Mouse (Mus musculus) CH12.LX (cell line): ENCODE data around the gene Sema6d. TPM values are rescaled to one million over a fixed set of nuclear protein-coding genes. Genes with fewer than 3 reads are reported as not detected.

Experiments
- DNase-seq: peaks from one replicate; pipeline ENCODE4 v3.0.0-alpha.2; 2013; ENCODE audit errors: extremely low read depth
- H3K27ac ChIP-seq: 2 replicates; pipeline ENCODE4 v1.5.1; 2012; ENCODE audit warnings: low read depth, mild to moderate bottlenecking, control low read depth, moderate library complexity; ENCODE audit not compliant: insufficient read depth
- H3K27me3 ChIP-seq: replicated peaks from 2 replicates; pipeline ENCODE3; 2012; ENCODE audit warnings: inconsistent platforms
- H3K36me3 ChIP-seq, 2 experiments: replicated peaks in 1 of 2; 2 replicates each; pipeline versions ENCODE3 to v1.6.1; 2012; ENCODE audit warnings: inconsistent platforms in 1 of 2, low read length in 1 of 2, mild to moderate bottlenecking in 1 of 2, mixed read lengths in 1 of 2, moderate library complexity in 1 of 2; ENCODE audit not compliant: control insufficient read depth in 1 of 2, insufficient read depth in 1 of 2
- H3K4me1 ChIP-seq, 2 experiments: 2 replicates each; pipeline ENCODE4 v1.6.1; 2012; ENCODE audit warnings: inconsistent platforms in 1 of 2, moderate library complexity in 1 of 2; ENCODE audit not compliant: insufficient read depth in 2 of 2, control insufficient read depth in 1 of 2
- H3K4me2 ChIP-seq: 2 replicates; pipeline ENCODE4 v1.6.1; 2012; ENCODE audit warnings: low read depth, mild to moderate bottlenecking, control low read depth; ENCODE audit not compliant: poor library complexity, insufficient read depth, severe bottlenecking
- H3K4me3 ChIP-seq, 3 experiments: fragments of 150-350 bp in 1 of 3; sonication (generic) in 1 of 3; replicated peaks in 1 of 3; 2 replicates each; pipeline versions ENCODE3 to v1.5.1; 2011 to 2012; ENCODE audit warnings: low read depth in 2 of 3, low read length in 2 of 3, mild to moderate bottlenecking in 2 of 3, moderate library complexity in 2 of 3, control low read depth in 1 of 3, improper control_type of control experiment in 1 of 3, inconsistent platforms in 1 of 3, mixed read lengths in 1 of 3; ENCODE audit not compliant: poor library complexity in 1 of 3
- H3K79me2 ChIP-seq: replicated peaks from 2 replicates; pipeline ENCODE4 v1.6.1; 2012; ENCODE audit warnings: mild to moderate bottlenecking, moderate library complexity; ENCODE audit not compliant: control insufficient read depth, poor library complexity, insufficient read depth, severe bottlenecking; ENCODE audit errors: extremely low read depth
- H3K9ac ChIP-seq: 2 replicates; pipeline ENCODE4 v1.6.1; 2012; ENCODE audit warnings: low read depth, mild to moderate bottlenecking, control low read depth, moderate library complexity; ENCODE audit not compliant: insufficient read depth
- H3K9me3 ChIP-seq: replicated peaks from 2 replicates; pipeline ENCODE3; 2012; ENCODE audit warnings: low read length, inconsistent platforms, mixed read lengths
- BHLHE40 ChIP-seq: IDR thresholded peaks from 2 replicates; pipeline ENCODE4 v1.6.1; 2011; ENCODE audit warnings: mild to moderate bottlenecking, low read depth, low read length, improper control_type of control experiment
- CHD1 ChIP-seq: IDR thresholded peaks from 2 replicates; pipeline ENCODE4 v1.6.1; 2012; ENCODE audit warnings: low read depth, low read length, improper control_type of control experiment, inconsistent platforms
- EP300 ChIP-seq: IDR thresholded peaks from 2 replicates; pipeline ENCODE4 v1.6.1; 2011; ENCODE audit warnings: low read length, improper control_type of control experiment
- ETS1 ChIP-seq: conservative IDR thresholded peaks from 2 replicates; pipeline ENCODE4 v1.6.1; 2012; ENCODE audit warnings: low read depth, mild to moderate bottlenecking, inconsistent platforms, low read length, improper control_type of control experiment, moderate library complexity
- HCFC1 ChIP-seq: IDR thresholded peaks from 2 replicates; pipeline ENCODE4 v1.6.1; 2012; ENCODE audit warnings: low read depth, mild to moderate bottlenecking, inconsistent platforms, low read length, improper control_type of control experiment
- IRF4 ChIP-seq: IDR thresholded peaks from 2 replicates; pipeline ENCODE4 v1.6.1; 2014; ENCODE audit warnings: low read depth, mild to moderate bottlenecking, inconsistent platforms, low read length, improper control_type of control experiment
- JUND ChIP-seq: conservative IDR thresholded peaks from 2 replicates; pipeline ENCODE4 v1.6.1; 2011; ENCODE audit warnings: low read depth, low read length, improper control_type of control experiment
- MAFK ChIP-seq: IDR thresholded peaks from 2 replicates; pipeline ENCODE4 v1.6.1; 2011; ENCODE audit warnings: low read length, improper control_type of control experiment; ENCODE audit not compliant: insufficient replicate concordance
- MAX ChIP-seq: IDR thresholded peaks from 2 replicates; pipeline ENCODE4 v1.6.1; 2011; ENCODE audit warnings: low read length, improper control_type of control experiment
- MEF2A ChIP-seq: IDR thresholded peaks from 2 replicates; pipeline ENCODE4 v1.6.1; 2014; ENCODE audit warnings: low read depth, mild to moderate bottlenecking, inconsistent platforms, low read length, improper control_type of control experiment, borderline replicate concordance
- POLR2AphosphoS2 ChIP-seq: IDR thresholded peaks from 2 replicates; pipeline ENCODE4 v1.6.1; 2011; ENCODE audit warnings: low read depth, low read length, improper control_type of control experiment
- RAD21 ChIP-seq: IDR thresholded peaks from 2 replicates; pipeline ENCODE4 v1.6.1; 2011; ENCODE audit warnings: low read depth, mild to moderate bottlenecking, low read length, improper control_type of control experiment, moderate library complexity
- RCOR1 ChIP-seq: conservative IDR thresholded peaks from 2 replicates; pipeline ENCODE4 v1.6.1; 2012; ENCODE audit warnings: low read depth, mild to moderate bottlenecking, inconsistent platforms, low read length, improper control_type of control experiment
- SIN3A ChIP-seq: IDR thresholded peaks from 2 replicates; pipeline ENCODE4 v1.6.1; 2012; ENCODE audit warnings: low read length, improper control_type of control experiment, inconsistent platforms
- SMC3 ChIP-seq: IDR thresholded peaks from 2 replicates; pipeline ENCODE4 v1.6.1; 2011; ENCODE audit warnings: low read depth, low read length, improper control_type of control experiment
- TBP ChIP-seq: conservative IDR thresholded peaks from 2 replicates; pipeline ENCODE4 v1.6.1; 2011; ENCODE audit warnings: low read depth, low read length, improper control_type of control experiment
- TCF12 ChIP-seq: IDR thresholded peaks from 2 replicates; pipeline ENCODE4 v1.6.1; 2014; ENCODE audit warnings: low read depth, mild to moderate bottlenecking, inconsistent platforms, low read length, improper control_type of control experiment
- UBTF ChIP-seq: IDR thresholded peaks from 2 replicates; pipeline ENCODE4 v1.6.1; 2012; ENCODE audit warnings: low read depth, mild to moderate bottlenecking, inconsistent platforms, low read length, improper control_type of control experiment, moderate library complexity
- USF1 ChIP-seq: IDR thresholded peaks from 2 replicates; pipeline ENCODE4 v1.6.1; 2014; ENCODE audit warnings: low read depth, mild to moderate bottlenecking, inconsistent platforms, low read length, improper control_type of control experiment
- ZC3H11A ChIP-seq: IDR thresholded peaks from 2 replicates; pipeline ENCODE4 v1.6.1; 2012; ENCODE audit warnings: low read depth, mild to moderate bottlenecking, inconsistent platforms, low read length, improper control_type of control experiment
- ZKSCAN1 ChIP-seq: IDR thresholded peaks from 2 replicates; pipeline ENCODE4 v1.6.1; 2012; ENCODE audit warnings: low read depth, inconsistent platforms, low read length, improper control_type of control experiment, borderline replicate concordance
- ZNF384 ChIP-seq: IDR thresholded peaks from 2 replicates; pipeline ENCODE4 v1.6.1; 2012; ENCODE audit warnings: low read depth, low read length, improper control_type of control experiment, inconsistent platforms
- dilution Hi-C: fragments of 300-500 bp; cut with MboI; formaldehyde crosslinking; loops from 2 replicates; pipeline ENCODE4 v1.14.3; 2020; ENCODE audit warnings: low sequenced_read_pairs; ENCODE audit not compliant: extremely low pct_unique_long_range_greater_than_20kb, extremely low pct_ligation_motif_present
- in situ Hi-C: fragments of 300-500 bp; cut with MboI; formaldehyde crosslinking; loops from 3 replicates; pipeline ENCODE4 v1.14.3; 2019; ENCODE audit warnings: low sequenced_read_pairs, low pct_ligation_motif_present, low pct_unique_long_range_greater_than_20kb, mixed read lengths
- polyA plus RNA-seq: library from polyadenylated mRNA; unstranded; fragments of >175 nt; gene quantifications from 2 replicates; pipeline ENCODE4 v1.2.1, GENCODE M21; 2012; ENCODE audit warnings: low read depth; ENCODE audit not compliant: insufficient read length
- total RNA-seq, 2 experiments: library from RNA; depleted of rRNA; stranded (reverse); fragments of 300-350 nt in 1 of 2; fragments of >200 nt in 1 of 2; gene quantifications; 2 replicates each; pipeline ENCODE4 v1.2.3; 2012 to 2014

Sema6d gene
- total and polyA plus RNA-seq, 3 experiments: not detected

DNA sequence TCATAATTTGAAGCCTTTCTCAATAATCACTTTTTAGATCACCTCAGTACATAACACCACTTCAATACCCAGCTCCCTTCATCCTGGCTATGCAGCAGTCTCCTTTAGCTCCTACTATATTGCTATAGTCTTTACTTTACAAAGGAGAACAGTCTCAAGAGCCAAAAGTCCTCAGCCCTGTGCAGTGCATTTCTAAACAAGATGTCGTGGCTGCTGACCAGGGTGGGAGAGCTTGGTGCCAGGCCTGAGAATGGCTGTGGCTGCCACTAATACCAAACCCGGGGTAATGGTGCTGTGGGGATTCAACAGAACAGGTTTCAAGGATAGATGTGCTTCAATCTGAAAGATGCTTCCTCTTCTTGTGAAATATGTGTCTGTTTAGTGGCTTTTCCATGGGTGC is 264.9 kb downstream of the Sema6d start:
- in situ Hi-C loops: no loop called here
- dilution Hi-C loops: no loop called here
- no peak overlapping the region for H3K27ac ChIP-seq
- no peaks in the 10 kb centered on the region for H3K36me3 ChIP-seq
- no peaks in the 10 kb centered on the region for H3K27me3 ChIP-seq
- DNase-seq: no peak
- H3K9me3 ChIP-seq: peaks cover 45% of the 10 kb centered on the region
- H3K4me3 ChIP-seq: no peak overlapping the region
- H3K4me1 ChIP-seq: no peaks in the 10 kb centered on the region
- H3K9ac ChIP-seq: no peak overlapping the region
- H3K79me2 ChIP-seq: no peaks in the 10 kb centered on the region
- no peak for TF ChIP-seq CHD1
- TF ChIP-seq ETS1: no peak
- no peak for TF ChIP-seq MAFK
- TF ChIP-seq SIN3A: no peak
- no peak for TF ChIP-seq MAX
- no peak for TF ChIP-seq POLR2AphosphoS2
- TF ChIP-seq ZNF384: no peak
- TF ChIP-seq SMC3: no peak
- TF ChIP-seq ZKSCAN1: no peak
- TF ChIP-seq USF1: no peak
- no peak for TF ChIP-seq TCF12
- no peak for TF ChIP-seq JUND
- TF ChIP-seq UBTF: no peak
- TF ChIP-seq MEF2A: no peak
- no peak for TF ChIP-seq ZC3H11A
- no peak for TF ChIP-seq BHLHE40
- TF ChIP-seq EP300: no peak
- H3K4me2 ChIP-seq: no peak overlapping the region

GRCm38 (mm10) chr2:124369291-124369690 is 279.5 kb downstream of the Sema6d start:
- Histone ChIP-seq H3K27me3 (no peaks in the 10 kb centered on the region), H3K4me2 (no peak overlapping the region), H3K27ac (no peak overlapping the region), H3K9ac (no peak overlapping the region), H3K4me3 (no peak overlapping the region), H3K36me3 (no peaks in the 10 kb centered on the region), H3K9me3 (peaks cover 25% of the 10 kb centered on the region), H3K79me2 (no peaks in the 10 kb centered on the region)
- in situ Hi-C loops: no loop called here
- no peak for DNase-seq
- no peak for TF ChIP-seq USF1
- no peak for TF ChIP-seq RAD21
- no peak for TF ChIP-seq TCF12
- no peak for TF ChIP-seq CHD1
- TF ChIP-seq RCOR1: no peak
- no peak for TF ChIP-seq TBP
- TF ChIP-seq SMC3: no peak
- TF ChIP-seq HCFC1: no peak
- TF ChIP-seq IRF4: no peak
- TF ChIP-seq, all 38 proteins: peak for 0
- dilution Hi-C loops: no loop called here
- no peaks in the 10 kb centered on the region for H3K4me1 ChIP-seq
